ENCODE assay signal across 23 mouse cellular contexts in the genomic region with DNA sequence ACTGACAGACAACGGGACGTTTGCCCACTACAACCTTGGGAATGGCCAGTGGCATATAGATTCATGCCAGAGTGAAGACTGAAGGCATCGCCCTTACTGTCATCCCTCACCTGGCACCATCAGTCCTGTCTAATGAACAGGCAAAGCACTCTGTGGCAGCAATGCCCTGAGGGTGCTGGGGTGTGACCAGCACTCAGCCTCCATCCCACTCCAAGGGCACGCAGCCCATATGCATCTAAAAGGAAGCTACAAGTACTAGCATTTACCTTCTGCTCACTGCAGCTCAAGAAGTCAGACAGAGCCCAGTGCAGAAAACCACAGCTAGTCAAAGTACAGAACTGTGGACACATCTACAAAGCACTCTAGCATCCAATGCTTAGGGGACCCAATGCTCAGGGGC. TPM values are rescaled to one million over a fixed set of nuclear protein-coding genes. Genes with fewer than 3 reads are reported as not detected.
DNase-seq lines count a peak whose midpoint lies in the region; ATAC-seq and TF ChIP-seq lines count a peak whose summit lies in the region.
"Had no signal": no experiment of that assay in that cellular context is flagged by ENCODE, and none has a peak within 500 bp of the region (broad histone marks: within the 10 kb centered on the region; RNA-seq: fewer than 3 reads in every experiment).

No protein-coding gene starts in this region.

- no peak overlapping the region for H3K9ac ChIP-seq in ES-Bruce4 (ENCODE audit: low read depth, poor library complexity, severe bottlenecking)
- no peak overlapping the region for H3K9ac ChIP-seq in ES-E14 (ENCODE audit: insufficient read depth, low read depth, low read length, poor library complexity, severe bottlenecking)
- no peak overlapping the region for H3K9ac ChIP-seq in forebrain, embryonic 14.5 days (ENCODE audit: low read length)

- TF ChIP-seq CTCF in ES-Bruce4 (IDR thresholded peaks at IDR 0.05; ENCODE audit: low read depth, low read length): no peak

- no peak for ATAC-seq in forebrain, embryonic 14.5 days
- ATAC-seq: activated CD4-positive, CD25-positive, alpha-beta regulatory T cell, adult 4 months; CD4-positive, CD25-positive, alpha-beta regulatory T cell, adult 4 months; Patski had no signal

- H3K27me3 ChIP-seq in ES-Bruce4 (ENCODE audit: control insufficient read depth, insufficient read depth, low read length, poor library complexity, severe bottlenecking): no peaks in the 10 kb centered on the region
- no peaks in the 10 kb centered on the region for H3K27me3 ChIP-seq in forebrain, embryonic 14.5 days (replicated peaks; ENCODE audit: control insufficient read depth, insufficient read depth, low read length)
- no peaks in the 10 kb centered on the region for H3K27me3 ChIP-seq in limb, embryonic 10.5 days (ENCODE audit: low read depth, poor library complexity, severe bottlenecking)
- H3K27me3 ChIP-seq: CH12.LX, Patski had no signal

- DNase-seq in ES-CJ7 (ENCODE audit: low read depth, low spot score) (peak; percentile 63), ES-E14 (ENCODE audit: low read depth, low spot score) (peak; percentile 35), ZHBTc4 (ENCODE audit: low read depth, low spot score) (peak; percentile 71)
- DNase-seq in forebrain, embryonic 14.5 days (ENCODE audit: low spot score): no peak
- DNase-seq in limb, embryonic 10.5 days (ENCODE audit: low spot score): no peak
- no peak for DNase-seq in gastrocnemius, postnatal 36 days
- DNase-seq in cerebellum, adult 11-12 months: no peak
- DNase-seq: adrenal gland, adult 2 months; adrenal gland, adult 8-10 months; adrenal gland, postnatal 10 days; adrenal gland, postnatal 14 days; adrenal gland, postnatal 25 days; adrenal gland, postnatal 36 days; B cell, adult 2 months; cerebellum, adult 11 months; cerebellum, adult 8-10 months; cerebellum, adult 9-10 months had no signal

- in situ Hi-C loops in ES-E14 (cut with MboI; ENCODE audit: low sequenced_read_pairs in 2 of 2, unreplicated experiment in 2 of 2): no loop called here

- H3K4me1 ChIP-seq in ES-Bruce4 (ENCODE audit: control insufficient read depth, insufficient read depth, low read length) (peaks cover 3% of the 10 kb centered on the region), ES-E14 (ENCODE audit: control insufficient read depth in 2 of 2, insufficient read depth in 2 of 2, low read length in 2 of 2, poor library complexity in 1 of 2) (peaks cover 4 to 8% of the 10 kb centered on the region in 2 experiments; a peak in 3 of 4 replicates)
- H3K4me1 ChIP-seq in forebrain, embryonic 14.5 days (ENCODE audit: control insufficient read depth, insufficient read depth, low read length): no peaks in the 10 kb centered on the region
- H3K4me1 ChIP-seq in limb, embryonic 10.5 days: no peaks in the 10 kb centered on the region

- H3K27ac ChIP-seq in ES-Bruce4 (ENCODE audit: insufficient read depth, low read length): no peak overlapping the region
- no peak overlapping the region for H3K27ac ChIP-seq in ES-E14 (ENCODE audit: insufficient read depth, low read depth, low read length, poor library complexity, severe bottlenecking)
- no peak overlapping the region for H3K27ac ChIP-seq in forebrain, embryonic 14.5 days (ENCODE audit: low read depth, low read length)
- H3K27ac ChIP-seq in limb, embryonic 10.5 days: no peak overlapping the region

- TF ChIP-seq POLR2A in ES-Bruce4 (IDR thresholded peaks at IDR 0.05; ENCODE audit: insufficient read depth, low read length): no peak

- TF ChIP-seq EP300 in ES-Bruce4 (IDR thresholded peaks at IDR 0.05; ENCODE audit: insufficient read depth, low read depth, low read length): 0 out of 2 replicates have a peak, but pooled peaks have one; percentile 60

- H3K9me3 ChIP-seq in ES-Bruce4 (replicated peaks; ENCODE audit: control insufficient read depth, insufficient read depth, low read length, poor library complexity, severe bottlenecking): no peaks in the 10 kb centered on the region
- no peaks in the 10 kb centered on the region for H3K9me3 ChIP-seq in ES-E14 (ENCODE audit: control insufficient read depth, insufficient read depth, low read depth, low read length)
- no peaks in the 10 kb centered on the region for H3K9me3 ChIP-seq in forebrain, embryonic 14.5 days (replicated peaks; ENCODE audit: control insufficient read depth, low read length)
- no peaks in the 10 kb centered on the region for H3K9me3 ChIP-seq in limb, embryonic 10.5 days (replicated peaks)
- H3K9me3 ChIP-seq: G1E had no signal

- WGBS in forebrain, embryonic 14.5 days: 91% methylated on average over 4 of the region's 4 CpGs
- 93% methylated on average over 4 of the region's 4 CpGs for WGBS in limb, embryonic 10.5 days

- H3K36me3 ChIP-seq in ES-Bruce4 (ENCODE audit: control insufficient read depth, insufficient read depth, low read length, poor library complexity, severe bottlenecking) (no peaks in the 10 kb centered on the region), ES-E14 (ENCODE audit: control insufficient read depth, insufficient read depth, low read length, poor library complexity, severe bottlenecking) (no peaks in the 10 kb centered on the region)
- peaks cover 25% of the 10 kb centered on the region for H3K36me3 ChIP-seq in forebrain, embryonic 14.5 days (ENCODE audit: control insufficient read depth, insufficient read depth, low read length)
- peaks cover 47% of the 10 kb centered on the region for H3K36me3 ChIP-seq in limb, embryonic 10.5 days

- no peak overlapping the region for H3K4me3 ChIP-seq in ES-Bruce4 (ENCODE audit: low read depth, low read length)
- H3K4me3 ChIP-seq in ES-E14 (ENCODE audit: insufficient read depth in 1 of 2, low read depth in 1 of 2, low read length in 2 of 2, poor library complexity in 1 of 2, severe bottlenecking in 1 of 2): no peak overlapping the region
- H3K4me3 ChIP-seq in forebrain, embryonic 14.5 days (ENCODE audit: low read depth, low read length): no peak overlapping the region
- no peak overlapping the region for H3K4me3 ChIP-seq in limb, embryonic 10.5 days

- intact Hi-C loops in gastrocnemius, postnatal 36 days (cut with DNase I): no loop called here

- no peak overlapping the region for H3K4me2 ChIP-seq in forebrain, embryonic 14.5 days (ENCODE audit: low read length)

TF ChIP-seq in ES-E14, 5 proteins besides CTCF, POLR2A, EP300 and RAD21:
- TF ChIP-seq ZNF384 (IDR thresholded peaks at IDR 0.05; ENCODE audit: low read depth, low read length) (no peak), MAFK (IDR thresholded peaks at IDR 0.05; ENCODE audit: insufficient read depth, low read depth, low read length) (no peak), CHD2 (IDR thresholded peaks at IDR 0.05; ENCODE audit: low read depth, low read length) (no peak), HCFC1 (IDR thresholded peaks at IDR 0.05; ENCODE audit: borderline replicate concordance, insufficient read depth, low read length) (no peak), ZC3H11A (IDR thresholded peaks at IDR 0.05; ENCODE audit: borderline replicate concordance, low read depth, low read length) (no peak)

RNA-seq across cellular contexts. Expression of gene Cenpj, which starts 29.7 kb away (rescaled TPM):
- polyA plus RNA-seq in ES-Bruce4 (2011; ENCODE audit: insufficient read depth, insufficient read length, low read depth, missing spikeins): 18.5 and 22.5 TPM in 2 replicates
- total RNA-seq in ES-E14 (2012; rRNA removed): 4.5 and 6.9 TPM in 2 replicates
- polyA plus RNA-seq in forebrain, embryonic 14.5 days (2014; fragmentation: Nextera tagmentation; extraction: Ambion mirVana): 12.6 and 15.1 TPM in 2 replicates
- polyA plus RNA-seq in limb, embryonic 10.5 days (2016; fragmentation: Nextera tagmentation; extraction: Ambion mirVana): 16.8 and 21.2 TPM in 2 replicates
- total RNA-seq in gastrocnemius, postnatal 36 days (2021): 1 to 10 TPM; 2.0 to 2.5 TPM

RNA-seq across cellular contexts. Expression of gene Parp4, which starts 29.9 kb away (rescaled TPM):
- 12.7 and 13.7 TPM in 2 replicates for polyA plus RNA-seq in ES-Bruce4 (2011; ENCODE audit: insufficient read depth, insufficient read length, low read depth, missing spikeins)
- total RNA-seq in ES-E14 (2012; rRNA removed): 1.7 and 1.8 TPM in 2 replicates
- polyA plus RNA-seq in forebrain, embryonic 14.5 days (2014; fragmentation: Nextera tagmentation; extraction: Ambion mirVana): 0.80 and 1.1 TPM in 2 replicates
- polyA plus RNA-seq in limb, embryonic 10.5 days (2016; fragmentation: Nextera tagmentation; extraction: Ambion mirVana): 1.2 and 1.5 TPM in 2 replicates
- 10 to 100 TPM; 12.0 to 13.2 TPM for total RNA-seq in gastrocnemius, postnatal 36 days (2021)

Comparison
In these comparisons a context has a peak if more than half of its experiments do, and no peak if none do; other contexts are left out.
1. DNase-seq: peak in ES-CJ7 (single experiment), ES-E14 (single experiment) and ZHBTc4 (single experiment); none in forebrain, embryonic 14.5 days (single experiment), limb, embryonic 10.5 days (single experiment), gastrocnemius, postnatal 36 days (0 of 2) and cerebellum, adult 11-12 months (single experiment).